Mouse (Mus musculus): ENCODE results near the gene Fto.

The Fto gene

GRCm38 (mm10) chr8:91496936-91497335, 183.6 kb downstream of the Fto start:
- no peak for DNase-seq (ENCODE audit: low read depth, low spot score)

- no peak for DNase-seq (ENCODE audit: low read depth, low spot score)
Measured at GRCm38 (mm10) chr8:91498611-91499010, 185.3 kb downstream of the Fto start.

GRCm38 (mm10) chr8:91499303-91499702, 186.0 kb downstream of the Fto start:
- no peak for DNase-seq (ENCODE audit: low read depth, low spot score)

- no peak for DNase-seq (ENCODE audit: low read depth, low spot score)
Measured at GRCm38 (mm10) chr8:91501960-91502600, 188.8 kb downstream of the Fto start.

GRCm38 (mm10) chr8:91502791-91503190, 189.5 kb downstream of the Fto start:
- no peak for DNase-seq (ENCODE audit: low read depth, low spot score)

GRCm38 (mm10) chr8:91504360-91504759, 191.0 kb downstream of the Fto start:
- no peak for DNase-seq (ENCODE audit: low read depth, low spot score)

GRCm38 (mm10) chr8:91504891-91505290, 191.6 kb downstream of the Fto start:
- DNase-seq (ENCODE audit: low read depth, low spot score): no peak

GRCm38 (mm10) chr8:91505411-91505954, 192.2 kb downstream of the Fto start:
- DNase-seq (ENCODE audit: low read depth, low spot score): no peak

GRCm38 (mm10) chr8:91505997-91506672, 192.8 kb downstream of the Fto start:
- no peak for DNase-seq (ENCODE audit: low read depth, low spot score)

- no peak for DNase-seq (ENCODE audit: low read depth, low spot score)
Measured at GRCm38 (mm10) chr8:91506682-91507257, 193.4 kb downstream of the Fto start.

- DNase-seq (ENCODE audit: low read depth, low spot score): no peak
Measured at GRCm38 (mm10) chr8:91507681-91508097, 194.4 kb downstream of the Fto start.

- DNase-seq (ENCODE audit: low read depth, low spot score): no peak
Measured at GRCm38 (mm10) chr8:91508284-91508683, 195.0 kb downstream of the Fto start.

- no peak for DNase-seq (ENCODE audit: low read depth, low spot score)
Measured at GRCm38 (mm10) chr8:91509206-91509899, 196.0 kb downstream of the Fto start.

GRCm38 (mm10) chr8:91509900-91510260, 196.6 kb downstream of the Fto start:
- no peak for DNase-seq (ENCODE audit: low read depth, low spot score)

GRCm38 (mm10) chr8:91510716-91511115, 197.4 kb downstream of the Fto start:
- no peak for DNase-seq (ENCODE audit: low read depth, low spot score)

GRCm38 (mm10) chr8:91511943-91512342, 198.6 kb downstream of the Fto start:
- DNase-seq (ENCODE audit: low read depth, low spot score): no peak

GRCm38 (mm10) chr8:91514752-91515478, 201.6 kb downstream of the Fto start:
- no peak for DNase-seq (ENCODE audit: low read depth, low spot score)

- DNase-seq (ENCODE audit: low read depth, low spot score): no peak
Measured at GRCm38 (mm10) chr8:91516422-91516821, 203.1 kb downstream of the Fto start.

GRCm38 (mm10) chr8:91518085-91518484, 204.8 kb downstream of the Fto start:
- DNase-seq (ENCODE audit: low read depth, low spot score): no peak

GRCm38 (mm10) chr8:91522201-91522600, 208.9 kb downstream of the Fto start:
- DNase-seq (ENCODE audit: low read depth, low spot score): no peak

- no peak for DNase-seq (ENCODE audit: low read depth, low spot score)
Measured at GRCm38 (mm10) chr8:91524056-91524864, 210.9 kb downstream of the Fto start.

Measured in forelimb bud, embryonic 11.5 days (tissue).